In genomic region chr8:120363552-120364071, GRCm38 (mm10) we compare ENCODE assay signal across 8 mouse cellular contexts.
DNase-seq lines count a peak whose midpoint lies in the region; ATAC-seq and TF ChIP-seq lines count a peak whose summit lies in the region.

No protein-coding gene starts in this region.

- no peak overlapping the region for H3K4me2 ChIP-seq in liver, embryonic 14.5 days (ENCODE audit: low read depth)
- H3K4me2 ChIP-seq in stomach, embryonic 14.5 days (replicated peaks; ENCODE audit: low read depth, low read length), result no peak overlapping the region

- H3K27me3 ChIP-seq in liver, embryonic 14.5 days (ENCODE audit: control insufficient read depth, insufficient read depth, low read length), result no peaks in the 10 kb centered on the region
- no peaks in the 10 kb centered on the region for H3K27me3 ChIP-seq in stomach, embryonic 14.5 days (ENCODE audit: control insufficient read depth, insufficient read depth, low read length)

- TF ChIP-seq EP300 in liver, embryonic 14.5 days (IDR thresholded peaks at IDR 0.05; ENCODE audit: low read depth), result no peak

- 38% methylated on average over 10 of the region's 10 CpGs for WGBS in liver, embryonic 14.5 days (ENCODE audit: insufficient replicate concordance)
- WGBS in stomach, embryonic 14.5 days, result 59% methylated on average over 10 of the region's 10 CpGs

- peak; percentile 60 for DNase-seq in spleen, adult 12 weeks (ENCODE audit: low spot score)
- DNase-seq in spleen, postnatal 14 days (ENCODE audit: low spot score in 2 of 2), result no peak
- peak; percentile 59 for DNase-seq in c-Kit-positive CD71-positive TER-119-positive erythroid progenitor cells, embryonic 14.5 days (ENCODE audit: low spot score)
- DNase-seq in liver, embryonic 14.5 days (ENCODE audit: low read depth in 3 of 3, low spot score in 3 of 3), result no peak
- DNase-seq in layer of hippocampus, adult 18-20 months (ENCODE audit: low spot score in 2 of 2), result no peak
- DNase-seq in yolk sac, embryonic 10.5 days (ENCODE audit: low spot score), result no peak

- H3K4me3 ChIP-seq in liver, embryonic 14.5 days (ENCODE audit: insufficient read depth in 1 of 2, low read depth in 2 of 2, low read length in 2 of 2), result no peak overlapping the region
- H3K4me3 ChIP-seq in stomach, embryonic 14.5 days (ENCODE audit: low read depth, low read length), result no peak overlapping the region

- no peaks in the 10 kb centered on the region for H3K9me3 ChIP-seq in liver, embryonic 14.5 days (ENCODE audit: control insufficient read depth, low read length)
- H3K9me3 ChIP-seq in stomach, embryonic 14.5 days (ENCODE audit: control insufficient read depth, low read depth, low read length), result no peaks in the 10 kb centered on the region

- peak; percentile 20 to 33 for ATAC-seq in hematopoietic stem cell, adult 5-6 weeks (replicated peaks in 1 of 2; ENCODE audit: insufficient read depth in 1 of 2, low FRiP score in 2 of 2, low TSS enrichment in 1 of 2, low read depth in 1 of 2, poor library complexity in 2 of 2, severe bottlenecking in 2 of 2)
- no peak for ATAC-seq in liver, embryonic 14.5 days (ENCODE audit: insufficient read depth)
- ATAC-seq in stomach, embryonic 14.5 days (ENCODE audit: insufficient number of reproducible peaks, insufficient read depth, low FRiP score, low read depth), result no peak

- peak overlapping the region; percentile 38 for H3K27ac ChIP-seq in liver, embryonic 14.5 days
- peak overlapping the region; percentile 15; the same call in 1 of the 2 replicates for H3K27ac ChIP-seq in stomach, embryonic 14.5 days (ENCODE audit: low read length)

- H3K4me1 ChIP-seq in liver, embryonic 14.5 days (replicated peaks; ENCODE audit: control insufficient read depth in 2 of 2, insufficient read depth in 2 of 2, low read length in 1 of 2), result peaks cover 19 to 22% of the 10 kb centered on the region in 2 experiments
- H3K4me1 ChIP-seq in stomach, embryonic 14.5 days (ENCODE audit: control insufficient read depth, insufficient read depth, low read length), result peaks cover 25% of the 10 kb centered on the region

- no peaks in the 10 kb centered on the region for H3K36me3 ChIP-seq in liver, embryonic 14.5 days (replicated peaks; ENCODE audit: control insufficient read depth, insufficient read depth, low read depth)
- no peaks in the 10 kb centered on the region for H3K36me3 ChIP-seq in stomach, embryonic 14.5 days (ENCODE audit: control insufficient read depth, insufficient read depth, low read length)

- peak; percentile 91 for TF ChIP-seq CTCF in liver, embryonic 14.5 days (IDR thresholded peaks at IDR 0.05; ENCODE audit: low read depth)

- no peak overlapping the region for H3K9ac ChIP-seq in liver, embryonic 14.5 days (replicated peaks)
- H3K9ac ChIP-seq in stomach, embryonic 14.5 days (replicated peaks; ENCODE audit: low read depth, low read length), result no peak overlapping the region

Comparison
In these comparisons a context has a peak if more than half of its experiments do, and no peak if none do; other contexts are left out.
1. DNase-seq: peak in spleen, adult 12 weeks (single experiment) and c-Kit-positive CD71-positive TER-119-positive erythroid progenitor cells, embryonic 14.5 days (single experiment); none in spleen, postnatal 14 days (0 of 2), liver, embryonic 14.5 days (0 of 3), layer of hippocampus, adult 18-20 months (0 of 2) and yolk sac, embryonic 10.5 days (single experiment).
2. ATAC-seq: peak in hematopoietic stem cell, adult 5-6 weeks (2 of 2); none in liver, embryonic 14.5 days (single experiment) and stomach, embryonic 14.5 days (single experiment).